Mouse (Mus musculus) midbrain, embryonic 14.5 days (tissue): ENCODE results near the gene Slc27a4. TPM values are rescaled to one million over a fixed set of nuclear protein-coding genes. Genes with fewer than 3 reads are reported as not detected.

Source experiments
- ATAC-seq: fragments of 200-750 bp; cut with Nextera tagmentation; 2 replicates; pipeline ENCODE4 v1.8.0; 2017; ENCODE audit warnings: moderate number of reproducible peaks, moderate library complexity; ENCODE audit not compliant: low FRiP score, low TSS enrichment
- DNase-seq: peaks from one replicate; pipeline ENCODE4 v3.0.0-alpha.2; 2015
- H3K27ac ChIP-seq: fragments of 300-500 bp; sonication (generic); replicated peaks from 2 replicates; pipeline ENCODE4 v1.5.1; 2014; ENCODE audit warnings: mild to moderate bottlenecking, low read depth, low read length, moderate library complexity
- H3K27me3 ChIP-seq: fragments of 300-500 bp; sonication (generic); 2 replicates; pipeline ENCODE4 v1.6.1; 2014; ENCODE audit warnings: low read length, control low read depth, mixed read lengths; ENCODE audit not compliant: control insufficient read depth, insufficient read depth
- H3K36me3 ChIP-seq: fragments of 300-500 bp; sonication (generic); 2 replicates; pipeline ENCODE4 v1.6.1; 2014; ENCODE audit warnings: low read length, control low read depth; ENCODE audit not compliant: control insufficient read depth, insufficient read depth
- H3K4me1 ChIP-seq: fragments of 300-500 bp; sonication (generic); 2 replicates; pipeline ENCODE4 v1.6.1; 2014; ENCODE audit warnings: mild to moderate bottlenecking, antibody characterized with exemption, low read length, control low read depth; ENCODE audit not compliant: control insufficient read depth, insufficient read depth
- H3K4me2 ChIP-seq: fragments of 300-500 bp; sonication (generic); 2 replicates; pipeline ENCODE4 v1.6.1; 2014; ENCODE audit warnings: mild to moderate bottlenecking, low read length, moderate library complexity
- H3K4me3 ChIP-seq: fragments of 300-500 bp; sonication (generic); replicated peaks from 2 replicates; pipeline ENCODE4 v1.5.1; 2014; ENCODE audit warnings: low read depth, low read length
- H3K9ac ChIP-seq: fragments of 300-500 bp; sonication (generic); replicated peaks from 2 replicates; pipeline ENCODE4 v1.6.1; 2014; ENCODE audit warnings: mild to moderate bottlenecking, low read length, moderate library complexity
- H3K9me3 ChIP-seq: fragments of 300-500 bp; sonication (generic); 2 replicates; pipeline ENCODE4 v1.6.1; 2016; ENCODE audit warnings: low read length, control low read depth, mixed read lengths; ENCODE audit not compliant: control insufficient read depth
- WGBS: fragments of 180-500 bp; shearing (Covaris S2); extraction: QIAGEN DNeasy Blood & Tissue Kit; methylation state at CpG from one replicate; pipeline ENCODE4 v1.1.7; 2014; 5-methylcytosine and 5-hydroxymethylcytosine counted together
- microRNA-seq: library from miRNA; unstranded; fragments of <30 nt; microRNA quantifications from one replicate; pipeline ENCODE4, GENCODE M21; 2016
- polyA plus RNA-seq: library from polyadenylated mRNA; unstranded; fragments of >200 nt; fragmentation: Nextera tagmentation; extraction: Ambion mirVana; gene quantifications from 2 replicates; pipeline ENCODE4 v1.2.1, GENCODE M21; 2014

Gene Slc27a4
- polyA plus RNA-seq, 1 experiment from 2014 or later = 36.1 TPM

- H3K4me3 ChIP-seq = no peak overlapping the region
- no peak overlapping the region; the same call in 1 of the 2 replicates for H3K9ac ChIP-seq
- WGBS = 9% methylated on average over 5 of the region's 5 CpGs
- H3K36me3 ChIP-seq = no peaks in the 10 kb centered on the region
- H3K27ac ChIP-seq = no peak overlapping the region
- H3K4me2 ChIP-seq = no peak overlapping the region
- no peaks in the 10 kb centered on the region for H3K9me3 ChIP-seq
- H3K4me1 ChIP-seq = peaks cover 20% of the 10 kb centered on the region
- H3K27me3 ChIP-seq = no peaks in the 10 kb centered on the region
- ATAC-seq = no peak
- DNase-seq = peak; percentile 81
Measured at GRCm38 (mm10) chr2:29858748-29859473, 56.5 kb downstream of the Slc27a4 start.

GRCm38 (mm10) chr2:29865125-29865524 is 62.7 kb downstream of the Slc27a4 start:
- H3K4me2 ChIP-seq = no peak overlapping the region
- no peaks in the 10 kb centered on the region for H3K27me3 ChIP-seq
- WGBS = 81% methylated on average over 4 of the region's 4 CpGs
- DNase-seq (no peak), ATAC-seq (no peak)
- no peak overlapping the region for H3K9ac ChIP-seq
- H3K36me3 ChIP-seq = no peaks in the 10 kb centered on the region
- no peak overlapping the region for H3K27ac ChIP-seq
- H3K4me1 ChIP-seq = peaks cover 8% of the 10 kb centered on the region
- no peak overlapping the region for H3K4me3 ChIP-seq
- no peaks in the 10 kb centered on the region for H3K9me3 ChIP-seq

Small RNAs within 50 kb of the gene (microRNA-seq; reads per million reads assigned to microRNA genes)
- not detected for gene Mir219a-2
- not detected for gene Mir219b

Other genes starting within 250 kb of the Slc27a4 start
- 23.2 and 25.3 TPM in 2 replicates for gene Rapgef1, start 182.9 kb upstream of the Slc27a4 start, polyA plus RNA-seq
- not detected in 2 replicates for gene Gm13420, start 50.9 kb upstream of the Slc27a4 start, polyA plus RNA-seq
- gene Gm13547, start 43.3 kb upstream of the Slc27a4 start, polyA plus RNA-seq = not detected in 2 replicates
- gene Coq4, start 15.1 kb upstream of the Slc27a4 start, polyA plus RNA-seq = 37.6 and 38.3 TPM in 2 replicates
- 28.0 and 28.8 TPM in 2 replicates for gene Trub2, start 14.1 kb upstream of the Slc27a4 start, polyA plus RNA-seq
- 22.4 and 28.0 TPM in 2 replicates for gene Urm1, start 17.4 kb downstream of the Slc27a4 start, polyA plus RNA-seq
- 10.9 and 13.2 TPM in 2 replicates for gene Cercam, start 66.5 kb downstream of the Slc27a4 start, polyA plus RNA-seq
- gene Odf2, start 86.6 kb downstream of the Slc27a4 start, polyA plus RNA-seq = 47.1 and 60.3 TPM in 2 replicates
- gene Gle1, start 132.8 kb downstream of the Slc27a4 start, polyA plus RNA-seq = 53.5 and 61.5 TPM in 2 replicates
- gene Sptan1, start 162.9 kb downstream of the Slc27a4 start, polyA plus RNA-seq = 312 and 331 TPM in 2 replicates
- 62.9 and 80.2 TPM in 2 replicates for gene Wdr34, start 246.2 kb downstream of the Slc27a4 start, polyA plus RNA-seq